Mouse (Mus musculus) myocyte (in vitro differentiated cells): ENCODE measurements around the gene Zfp128.

Experiments used
- CEBPB ChIP-seq: IDR thresholded peaks from 2 replicates; pipeline ENCODE4 v1.6.1; 2011; ENCODE audit warnings: mild to moderate bottlenecking, moderate library complexity; ENCODE audit not compliant: poor library complexity, insufficient read depth, severe bottlenecking
- E2F4 ChIP-seq: IDR thresholded peaks from one replicate; pipeline ENCODE4 v1.6.1; 2011; ENCODE audit warnings: mild to moderate bottlenecking, control low read depth, moderate library complexity; ENCODE audit not compliant: insufficient read depth
- MAX ChIP-seq: IDR thresholded peaks from one replicate; pipeline ENCODE4 v1.6.1; 2011; ENCODE audit warnings: low read depth, mild to moderate bottlenecking, control low read depth
- MYOD1 ChIP-seq, 3 experiments: IDR thresholded peaks; one replicate each; pipeline ENCODE4 v1.6.1; 2011; ENCODE audit warnings: control low read depth in 2 of 3, low read depth in 2 of 3, mild to moderate bottlenecking in 2 of 3, moderate library complexity in 1 of 3; ENCODE audit not compliant: insufficient read length in 2 of 3, control insufficient read depth in 1 of 3
- MYOG ChIP-seq, 3 experiments: IDR thresholded peaks; one replicate each; pipeline ENCODE4 v1.6.1; 2011; ENCODE audit warnings: control low read depth in 2 of 3, low read depth in 2 of 3, mild to moderate bottlenecking in 2 of 3; ENCODE audit not compliant: insufficient read length in 2 of 3, control insufficient read depth in 1 of 3, insufficient read depth in 1 of 3
- POLR2A ChIP-seq: IDR thresholded peaks from one replicate; pipeline ENCODE4 v1.6.1; 2011; ENCODE audit warnings: low read depth, mild to moderate bottlenecking, control low read depth, moderate library complexity; ENCODE audit not compliant: insufficient read length
- POLR2AphosphoS2 ChIP-seq: IDR thresholded peaks from one replicate; pipeline ENCODE4 v1.6.1; 2011; ENCODE audit warnings: low read depth, control low read depth; ENCODE audit not compliant: insufficient read length
- SRF ChIP-seq: IDR thresholded peaks from one replicate; pipeline ENCODE4 v1.6.1; 2011; ENCODE audit warnings: low read depth; ENCODE audit not compliant: control insufficient read depth, insufficient read length
- TCF12 ChIP-seq: IDR thresholded peaks from one replicate; pipeline ENCODE4 v1.6.1; 2011; ENCODE audit warnings: mild to moderate bottlenecking, control low read depth; ENCODE audit not compliant: poor library complexity, insufficient read depth, severe bottlenecking
- TCF3 ChIP-seq: IDR thresholded peaks from one replicate; pipeline ENCODE4 v1.6.1; 2011; ENCODE audit warnings: low read depth, control low read depth; ENCODE audit not compliant: insufficient read length
- USF1 ChIP-seq: IDR thresholded peaks from one replicate; pipeline ENCODE4 v1.6.1; 2011; ENCODE audit warnings: low read depth, mild to moderate bottlenecking, control low read depth, moderate library complexity

- no peak for TF ChIP-seq POLR2A
- TF ChIP-seq POLR2AphosphoS2 = no peak
- no peak for TF ChIP-seq USF1
- no peak for TF ChIP-seq MYOD1 (IDR thresholded peaks at IDR 0.05; ENCODE audit: control insufficient read depth in 1 of 3, insufficient read length in 2 of 3, low read depth in 2 of 3)
- TF ChIP-seq MYOG (IDR thresholded peaks at IDR 0.05; ENCODE audit: control insufficient read depth in 1 of 3, insufficient read depth in 1 of 3, insufficient read length in 2 of 3, low read depth in 2 of 3) = no peak
- no peak for TF ChIP-seq E2F4
- no peak for TF ChIP-seq TCF3
- TF ChIP-seq SRF = no peak
- TF ChIP-seq MAX = no peak
- no peak for TF ChIP-seq CEBPB
- TF ChIP-seq TCF12 = no peak
These were observed 45.2 kb upstream of the Zfp128 start for GRCm38 (mm10) chr7:12835779-12836178.
